Mouse (Mus musculus) bone marrow, adult 2 months (tissue): Measurements from ENCODE around the gene Abca12. TPM values are rescaled to one million over a fixed set of nuclear protein-coding genes. Genes with fewer than 3 reads are reported as not detected.

ENCODE experiments used
- H3K27ac ChIP-seq: fragments of 200-500 bp; 2 replicates; pipeline ENCODE4 v1.5.1; 2012; ENCODE audit warnings: low read depth, mild to moderate bottlenecking, control low read depth, inconsistent platforms, low read length; ENCODE audit not compliant: control insufficient read depth, poor library complexity, insufficient read depth
- H3K4me1 ChIP-seq: fragments of 200-500 bp; 2 replicates; pipeline ENCODE4 v1.6.1; 2011; ENCODE audit warnings: low read length; ENCODE audit not compliant: control insufficient read depth, insufficient read depth
- H3K4me3 ChIP-seq: fragments of 200-500 bp; replicated peaks from 2 replicates; pipeline ENCODE3; 2011; ENCODE audit warnings: mild to moderate bottlenecking, low read depth, low read length, control low read depth; ENCODE audit not compliant: control insufficient read depth
- CTCF ChIP-seq: fragments of 200-500 bp; IDR thresholded peaks from 2 replicates; pipeline ENCODE4 v1.5.1; 2011; ENCODE audit warnings: low read length, control low read depth; ENCODE audit not compliant: control insufficient read depth, insufficient read depth
- POLR2A ChIP-seq: fragments of 200-500 bp; IDR thresholded peaks from 2 replicates; pipeline ENCODE4 v1.6.1; 2011; ENCODE audit warnings: low read depth, mild to moderate bottlenecking, control low read depth, low read length, borderline replicate concordance; ENCODE audit not compliant: control insufficient read depth
- WGBS: fragments of 180-500 bp; shearing (Covaris S2); methylation state at CpG from one replicate; pipeline ENCODE4 v1.1.7; 2018; 5-methylcytosine and 5-hydroxymethylcytosine counted together
- polyA plus RNA-seq: library from polyadenylated mRNA; stranded (reverse); fragments of >200 nt; gene quantifications from 2 replicates; pipeline ENCODE4 v1.2.4, GENCODE M21; 2011; ENCODE audit warnings: low replicate concordance; ENCODE audit not compliant: missing spikeins, insufficient read depth, insufficient read length

Abca12 gene
- polyA plus RNA-seq, 1 experiment, result not detected

GRCm38 (mm10) chr1:71203581-71203980, 211.1 kb downstream of the Abca12 start:
- 72% methylated on average over 4 of the region's 4 CpGs for WGBS
- H3K4me3 ChIP-seq, result no peak overlapping the region
- TF ChIP-seq CTCF (no peak), POLR2A (no peak)
- H3K27ac ChIP-seq, result no peak overlapping the region
- H3K4me1 ChIP-seq, result no peaks in the 10 kb centered on the region

GRCm38 (mm10) chr1:71196191-71196590, 218.5 kb downstream of the Abca12 start:
- no peak overlapping the region for H3K27ac ChIP-seq
- H3K4me3 ChIP-seq, result no peak overlapping the region
- TF ChIP-seq CTCF, result no peak
- TF ChIP-seq POLR2A, result no peak
- no peaks in the 10 kb centered on the region for H3K4me1 ChIP-seq
- WGBS, result 79% methylated on average over 6 of the region's 6 CpGs

GRCm38 (mm10) chr1:71195333-71195732, 219.4 kb downstream of the Abca12 start:
- Histone ChIP-seq H3K4me1 (no peaks in the 10 kb centered on the region), H3K4me3 (no peak overlapping the region), H3K27ac (no peak overlapping the region)
- no peak for TF ChIP-seq POLR2A
- no peak for TF ChIP-seq CTCF
- WGBS, result 68% methylated on average over 4 of the region's 4 CpGs

GRCm38 (mm10) chr1:71193931-71194330, 220.8 kb downstream of the Abca12 start:
- WGBS, result 96% methylated on average over 1 of the region's 1 CpGs

More at GRCm38 (mm10) chr1:71193931-71194330, 220.8 kb downstream of the Abca12 start:
- Histone ChIP-seq H3K4me1 (no peaks in the 10 kb centered on the region), H3K27ac (no peak overlapping the region), H3K4me3 (no peak overlapping the region)
- TF ChIP-seq POLR2A, result no peak
- no peak for TF ChIP-seq CTCF

Other genes starting within 250 kb of the Abca12 start
- 23.4 and 24.3 TPM in 2 replicates for gene Atic, start 142.2 kb upstream of the Abca12 start, polyA plus RNA-seq
- 31.6 and 112 TPM in 2 replicates for gene Fn1, start 238.3 kb upstream of the Abca12 start, polyA plus RNA-seq